Mouse (Mus musculus) ES-Bruce4 (cell line): Measurements from ENCODE around the gene Rhox1.

Source experiments
- CTCF ChIP-seq: IDR thresholded peaks from one replicate; pipeline ENCODE4 v1.8.1; 2011; ENCODE audit warnings: low read depth, low read length
- EP300 ChIP-seq: IDR thresholded peaks from 2 replicates; pipeline ENCODE4 v1.6.1; 2011; ENCODE audit warnings: low read depth, low read length; ENCODE audit not compliant: insufficient read depth
- POLR2A ChIP-seq: IDR thresholded peaks from one replicate; pipeline ENCODE4 v1.8.1; 2011; ENCODE audit warnings: low read length; ENCODE audit not compliant: insufficient read depth

- TF ChIP-seq CTCF (no peak), POLR2A (no peak), EP300 (no peak)
Observed at GRCm38 (mm10) chrX:37210941-37211340, 11.1 kb downstream of the Rhox1 start, which contains the start of gene Gm9.
